Mouse (Mus musculus) spleen, postnatal 4 days (tissue): Measurements from ENCODE around the gene Gpr162.
"Not testable (repeated sequence)": the region's sequence is repeated elsewhere in the genome, so short reads cannot be mapped to it uniquely, and the experiment has no call there.

Experiments
- DNase-seq, 2 experiments: peaks; one replicate each; pipeline ENCODE4 v3.0.0; 2022; ENCODE audit warnings: low spot score in 2 of 2

The Gpr162 gene

GRCm38 (mm10) chr6:124863658-124864298 lies at the start of gene Gpr162:
Gpr162 (minus strand) TSS chr6:124863983.
- no peak for DNase-seq

- no peak for DNase-seq
Measured at GRCm38 (mm10) chr6:124913214-124913613, 49.4 kb upstream of the Gpr162 start.

- DNase-seq, result no peak
Measured at GRCm38 (mm10) chr6:124911533-124912218, 47.9 kb upstream of the Gpr162 start, which contains the start of gene Lag3. Lag3 (minus strand) TSS chr6:124911705.

- DNase-seq, result no peak
Measured at GRCm38 (mm10) chr6:124910032-124910431, 46.2 kb upstream of the Gpr162 start.

- no peak for DNase-seq
Measured at GRCm38 (mm10) chr6:124907767-124908166, 44.0 kb upstream of the Gpr162 start.

- no peak for DNase-seq
Measured at GRCm38 (mm10) chr6:124904991-124905860, 41.4 kb upstream of the Gpr162 start.

- DNase-seq, result peak; percentile 47 to 71
Measured at GRCm38 (mm10) chr6:124904161-124904981, 40.6 kb upstream of the Gpr162 start.

GRCm38 (mm10) chr6:124903580-124904151 lies 39.9 kb upstream of the Gpr162 start:
- DNase-seq, result peak; percentile 93 to 98

GRCm38 (mm10) chr6:124901851-124902250 lies 38.1 kb upstream of the Gpr162 start:
- no peak for DNase-seq

- no peak for DNase-seq
Measured at GRCm38 (mm10) chr6:124900801-124901480, 37.2 kb upstream of the Gpr162 start.

GRCm38 (mm10) chr6:124900056-124900800 lies 36.4 kb upstream of the Gpr162 start:
- no peak for DNase-seq

- DNase-seq, result no peak
Measured at GRCm38 (mm10) chr6:124898359-124898758, 34.6 kb upstream of the Gpr162 start.

GRCm38 (mm10) chr6:124894113-124894512 lies 30.3 kb upstream of the Gpr162 start:
- DNase-seq, result not testable (repeated sequence)

GRCm38 (mm10) chr6:124890997-124891396 lies 27.2 kb upstream of the Gpr162 start:
- no peak for DNase-seq

GRCm38 (mm10) chr6:124888555-124889125 lies 24.9 kb upstream of the Gpr162 start:
- DNase-seq, result no peak

- DNase-seq, result no peak
Measured at GRCm38 (mm10) chr6:124887986-124888385, 24.2 kb upstream of the Gpr162 start, which contains the start of gene Cd4. Cd4 (minus strand) TSS chr6:124888221.

GRCm38 (mm10) chr6:124885956-124886381 lies 22.2 kb upstream of the Gpr162 start:
- no peak for DNase-seq

- DNase-seq, result no peak
Measured at GRCm38 (mm10) chr6:124884714-124885500, 21.1 kb upstream of the Gpr162 start.
